ENCODE assay signal across 8 mouse cellular contexts in the genomic region with DNA sequence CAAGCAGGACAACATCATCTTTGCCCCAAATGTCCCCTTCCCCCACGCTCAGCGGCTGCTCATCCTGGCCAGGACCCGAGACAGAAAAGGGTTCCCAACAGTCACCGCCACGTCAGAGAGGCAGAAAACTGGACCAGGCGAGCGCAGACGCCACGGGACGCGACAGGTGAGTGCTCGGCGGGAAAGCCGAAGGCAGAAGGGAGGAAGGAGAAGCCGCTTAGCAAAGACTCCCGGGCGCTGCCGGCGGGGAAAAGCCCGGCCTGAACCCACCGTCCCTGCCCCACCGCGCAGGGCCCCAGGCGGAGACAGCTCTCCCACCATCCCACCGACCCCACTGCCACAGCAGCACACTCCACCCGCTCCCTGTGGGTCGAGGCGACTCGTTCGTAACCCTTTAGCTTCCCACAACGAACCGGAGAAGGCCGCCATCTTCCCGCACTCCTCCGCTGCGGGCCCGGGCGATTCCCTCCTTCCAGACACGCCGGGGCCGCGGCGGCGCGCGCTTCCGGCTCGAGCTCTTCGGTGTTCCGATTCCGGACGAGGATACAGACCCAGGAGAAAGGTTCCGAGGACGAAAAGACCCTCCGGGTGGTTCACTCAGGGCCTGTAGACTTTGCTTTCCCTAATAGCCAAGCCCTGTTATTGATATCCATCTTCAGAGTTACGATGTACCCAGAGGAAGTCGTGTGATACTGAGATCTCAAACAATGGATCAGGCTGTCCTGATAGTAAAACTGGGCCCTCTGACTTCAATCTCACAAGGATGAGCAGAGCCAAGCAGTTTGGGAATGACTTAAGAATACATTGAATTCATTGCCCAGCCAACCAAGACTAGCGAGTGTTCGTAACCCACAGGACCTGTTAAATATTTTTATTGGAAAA. TPM values are rescaled to one million over a fixed set of nuclear protein-coding genes. Genes with fewer than 3 reads are reported as not detected.
DNase-seq lines count a peak whose midpoint lies in the region; ATAC-seq lines count a peak whose summit lies in the region.

Ddx1 (minus strand) TSS at position 523 of the 882 bp plus-strand sequence.

- peak within 1 kb of the TSS; percentile 98 for H3K9ac ChIP-seq in forebrain, embryonic 11.5 days (ENCODE audit: low read length)
- H3K9ac ChIP-seq in heart, embryonic 16.5 days (ENCODE audit: low read length): peak within 1 kb of the TSS; percentile 91
- peak within 1 kb of the TSS; percentile 85 for H3K9ac ChIP-seq in liver, embryonic 15.5 days
- H3K9ac ChIP-seq in neural tube, embryonic 12.5 days: peak within 1 kb of the TSS; percentile 92

- peak; percentile 92 for ATAC-seq in forebrain, embryonic 11.5 days (replicated peaks; ENCODE audit: low FRiP score)
- ATAC-seq in heart, embryonic 16.5 days (replicated peaks; ENCODE audit: extremely low read depth, insufficient read depth, low FRiP score): peak; percentile 81
- ATAC-seq in liver, embryonic 15.5 days (ENCODE audit: insufficient read depth): peak; percentile 85
- ATAC-seq in neural tube, embryonic 12.5 days (ENCODE audit: low FRiP score, low read depth): peak; percentile 92

- peak within 1 kb of the TSS; percentile 56 for H3K4me2 ChIP-seq in forebrain, embryonic 11.5 days (ENCODE audit: low read depth, low read length, severe bottlenecking)
- peak within 1 kb of the TSS; percentile 76 for H3K4me2 ChIP-seq in heart, embryonic 16.5 days (ENCODE audit: low read depth, low read length)
- peak within 1 kb of the TSS; percentile 60 for H3K4me2 ChIP-seq in liver, embryonic 15.5 days
- H3K4me2 ChIP-seq in neural tube, embryonic 12.5 days (replicated peaks): peak within 1 kb of the TSS; percentile 58

- peak within 1 kb of the TSS; percentile 87 for H3K4me3 ChIP-seq in forebrain, embryonic 11.5 days (ENCODE audit: low read depth, low read length)
- H3K4me3 ChIP-seq in heart, embryonic 16.5 days (ENCODE audit: low read length): peak within 1 kb of the TSS; percentile 96
- H3K4me3 ChIP-seq in liver, embryonic 15.5 days (replicated peaks): peak within 1 kb of the TSS; percentile 75
- H3K4me3 ChIP-seq in neural tube, embryonic 12.5 days: peak within 1 kb of the TSS; percentile 84

- H3K4me1 ChIP-seq in forebrain, embryonic 11.5 days (replicated peaks; ENCODE audit: control insufficient read depth, insufficient read depth, low read length): no peaks in the 10 kb centered on the region; the same call in 1 of the 2 replicates
- H3K4me1 ChIP-seq in heart, embryonic 16.5 days (ENCODE audit: control insufficient read depth, insufficient read depth, low read length): peaks cover 8% of the 10 kb centered on the region
- H3K4me1 ChIP-seq in liver, embryonic 15.5 days (replicated peaks): peaks cover 14% of the 10 kb centered on the region
- H3K4me1 ChIP-seq in neural tube, embryonic 12.5 days: peaks cover 5% of the 10 kb centered on the region

- H3K36me3 ChIP-seq in forebrain, embryonic 11.5 days (ENCODE audit: control insufficient read depth, insufficient read depth, low read length): no peaks in the 10 kb centered on the region
- peaks cover 1% of the 10 kb centered on the region; the same call in 1 of the 2 replicates for H3K36me3 ChIP-seq in heart, embryonic 16.5 days (ENCODE audit: control insufficient read depth, insufficient read depth)
- H3K36me3 ChIP-seq in liver, embryonic 15.5 days (replicated peaks): peaks cover 18% of the 10 kb centered on the region
- H3K36me3 ChIP-seq in neural tube, embryonic 12.5 days: peaks cover 4% of the 10 kb centered on the region

- H3K27ac ChIP-seq in forebrain, embryonic 11.5 days (ENCODE audit: low read depth, low read length): peak within 1 kb of the TSS; percentile 73
- peak within 1 kb of the TSS; percentile 80 for H3K27ac ChIP-seq in heart, embryonic 16.5 days (ENCODE audit: low read length)
- H3K27ac ChIP-seq in liver, embryonic 15.5 days (replicated peaks): peak within 1 kb of the TSS; percentile 70
- peak within 1 kb of the TSS; percentile 80 for H3K27ac ChIP-seq in neural tube, embryonic 12.5 days

- no peaks in the 10 kb centered on the region for H3K27me3 ChIP-seq in forebrain, embryonic 11.5 days (ENCODE audit: control insufficient read depth, insufficient read depth, low read length)
- H3K27me3 ChIP-seq in heart, embryonic 16.5 days (ENCODE audit: control insufficient read depth, insufficient read depth, low read length): no peaks in the 10 kb centered on the region
- H3K27me3 ChIP-seq in liver, embryonic 15.5 days: peaks cover 4% of the 10 kb centered on the region; the same call in 1 of the 2 replicates
- H3K27me3 ChIP-seq in neural tube, embryonic 12.5 days (replicated peaks): no peaks in the 10 kb centered on the region

- DNase-seq in CD8-positive naive resting alpha-beta T cell, adult 2 months (ENCODE audit: low read depth in 2 of 2, low spot score in 2 of 2): peak; percentile 74 to 80
- DNase-seq in c-Kit-positive CD71-negative TER-119-negative erythroid progenitor cells, embryonic 14.5 days (ENCODE audit: low read depth): peak; percentile 66
- DNase-seq in forebrain, embryonic 11.5 days (ENCODE audit: low spot score): peak; percentile 89
- peak; percentile 75 to 85 for DNase-seq in kidney, postnatal 36 days
- DNase-seq in telencephalon, adult 2 months (ENCODE audit: low read depth, low spot score): peak; percentile 78

- WGBS in forebrain, embryonic 11.5 days: 3% methylated on average over 50 of the region's 59 CpGs
- WGBS in heart, embryonic 16.5 days: 3% methylated on average over 59 of the region's 59 CpGs
- 2% methylated on average over 59 of the region's 59 CpGs for WGBS in liver, embryonic 15.5 days (ENCODE audit: insufficient replicate concordance)
- 2% methylated on average over 59 of the region's 59 CpGs for WGBS in neural tube, embryonic 12.5 days

- no peaks in the 10 kb centered on the region for H3K9me3 ChIP-seq in forebrain, embryonic 11.5 days (ENCODE audit: control insufficient read depth, low read length)
- no peaks in the 10 kb centered on the region for H3K9me3 ChIP-seq in heart, embryonic 16.5 days (replicated peaks; ENCODE audit: control insufficient read depth, low read length)
- no peaks in the 10 kb centered on the region for H3K9me3 ChIP-seq in liver, embryonic 15.5 days (replicated peaks)
- H3K9me3 ChIP-seq in neural tube, embryonic 12.5 days: no peaks in the 10 kb centered on the region

RNA-seq across cellular contexts. Expression of gene Ddx1, which starts in this region (rescaled TPM):
- 194 and 201 TPM in 2 replicates for polyA plus RNA-seq in forebrain, embryonic 11.5 days (2014; fragmentation: Nextera tagmentation; extraction: Ambion mirVana)
- polyA plus RNA-seq in heart, embryonic 16.5 days (2015; fragmentation: Nextera tagmentation; extraction: Ambion mirVana): 83.8 and 89.4 TPM in 2 replicates
- 52.4 and 54.0 TPM in 2 replicates for polyA plus RNA-seq in liver, embryonic 15.5 days (2015; fragmentation: Nextera tagmentation; extraction: Ambion mirVana)
- polyA plus RNA-seq in neural tube, embryonic 12.5 days (2016; fragmentation: Nextera tagmentation; extraction: Ambion mirVana): 142 and 167 TPM in 2 replicates

Comparison
In these comparisons a context has a peak if more than half of its experiments do, and no peak if none do; other contexts are left out.
1. Peak in every context shown above with its lines: DNase-seq, ATAC-seq, H3K4me3 ChIP-seq and H3K27ac ChIP-seq.